Mouse (Mus musculus) thymus, adult 2 months (tissue): ENCODE measurements around the gene Tfcp2l1.

Experiments
- CTCF ChIP-seq: fragments of 200-500 bp; IDR thresholded peaks from 2 replicates; pipeline ENCODE4 v1.5.1; 2012; ENCODE audit warnings: mild to moderate bottlenecking, control low read depth, low read length, moderate library complexity, borderline replicate concordance; ENCODE audit not compliant: control insufficient read depth, poor library complexity, insufficient read depth; ENCODE audit errors: extremely low read depth
- POLR2A ChIP-seq: fragments of 200-500 bp; IDR thresholded peaks from 2 replicates; pipeline ENCODE4 v1.6.1; 2012; ENCODE audit warnings: mild to moderate bottlenecking, low read length, control low read depth, moderate library complexity; ENCODE audit not compliant: control insufficient read depth, poor library complexity, insufficient read depth; ENCODE audit errors: extremely low read depth

GRCm38 (mm10) chr1:118683686-118684085, 55.9 kb downstream of the Tfcp2l1 start:
- TF ChIP-seq POLR2A (no peak), CTCF (no peak)
